Comparison of ENCODE assay signal across 9 mouse cellular contexts in the genomic region with DNA sequence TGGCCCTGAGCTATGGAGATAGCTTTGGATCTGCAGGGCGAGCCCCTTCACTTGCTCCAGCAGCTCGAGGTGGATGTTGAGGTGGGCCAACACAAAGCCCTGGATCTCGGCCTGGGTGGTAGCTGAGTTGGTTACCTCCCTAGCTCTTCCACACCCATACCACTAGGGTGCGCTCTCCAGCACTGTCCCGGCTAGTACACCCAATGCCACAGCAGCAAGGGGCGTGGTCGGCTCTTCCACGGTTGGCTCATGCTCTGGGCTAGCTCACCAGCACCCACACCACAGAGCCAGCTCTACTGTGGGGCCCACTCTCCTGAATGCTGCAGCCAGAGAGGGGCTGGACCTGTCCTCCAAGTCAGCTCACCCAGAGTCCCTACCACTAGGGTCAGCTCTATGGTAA. TPM values are rescaled to one million over a fixed set of nuclear protein-coding genes. Genes with fewer than 3 reads are reported as not detected.
A peak's percentile ranks its signal among the peaks of the same experiment; 100 is the strongest.
DNase-seq lines count a peak whose midpoint lies in the region; ATAC-seq lines count a peak whose summit lies in the region.
"Had no signal": no experiment of that assay in that cellular context is flagged by ENCODE, and none has a peak within 500 bp of the region (broad histone marks: within the 10 kb centered on the region; RNA-seq: fewer than 3 reads in every experiment).

No protein-coding gene starts in this region.

- no peaks in the 10 kb centered on the region for H3K4me1 ChIP-seq in heart, embryonic 11.5 days (ENCODE audit: control insufficient read depth, insufficient read depth, low read length)
- H3K4me1 ChIP-seq: limb, embryonic 13.5 days had no signal

- WGBS in heart, embryonic 11.5 days (ENCODE audit: insufficient replicate concordance) = 12% methylated on average over 8 of the region's 8 CpGs

- H3K9ac ChIP-seq in heart, embryonic 11.5 days (ENCODE audit: low read depth, low read length) = no peak overlapping the region
- H3K9ac ChIP-seq: limb, embryonic 13.5 days had no signal

- H3K27me3 ChIP-seq in heart, embryonic 11.5 days (ENCODE audit: control insufficient read depth, insufficient read depth, low read length) = peaks cover 4% of the 10 kb centered on the region; the same call in 1 of the 2 replicates

- no peak for ATAC-seq in heart, embryonic 11.5 days (replicated peaks; ENCODE audit: insufficient number of reproducible peaks, low FRiP score, low TSS enrichment)

- peak; percentile 35 to 40 for DNase-seq in heart, adult 18-20 months
- peak; percentile 5 to 13 for DNase-seq in CD8-positive naive resting alpha-beta T cell, adult 2 months (ENCODE audit: low read depth in 2 of 2, low spot score in 2 of 2)
- DNase-seq in brain, adult 2 months (ENCODE audit: low read depth, low spot score) = peak; percentile 7
- peak; percentile 24 to 47 for DNase-seq in heart, postnatal 10 days
- peak; percentile 46 to 60 for DNase-seq in lung, adult 18-20 months
- peak; percentile 21 for DNase-seq in spleen, adult 12 weeks (ENCODE audit: low spot score)
- no peak for DNase-seq in left cerebral cortex, postnatal 14 days (ENCODE audit: low spot score in 2 of 2)

- no peak overlapping the region for H3K27ac ChIP-seq in heart, embryonic 11.5 days (ENCODE audit: low read depth, low read length)
- H3K27ac ChIP-seq: limb, embryonic 13.5 days had no signal

- intact Hi-C loops in heart, postnatal 10 days (cut with DNase I) = no loop called here
- intact Hi-C loops in left cerebral cortex, postnatal 14 days (cut with DNase I) = no loop called here

- no peak overlapping the region for H3K4me3 ChIP-seq in heart, embryonic 11.5 days (ENCODE audit: low read depth, low read length)
- H3K4me3 ChIP-seq: limb, embryonic 13.5 days had no signal

- H3K4me2 ChIP-seq in heart, embryonic 11.5 days = no peak overlapping the region
- H3K4me2 ChIP-seq: limb, embryonic 13.5 days had no signal

- H3K36me3 ChIP-seq in heart, embryonic 11.5 days (ENCODE audit: control insufficient read depth, insufficient read depth, low read length) = no peaks in the 10 kb centered on the region
- H3K36me3 ChIP-seq: limb, embryonic 13.5 days had no signal

- H3K9me3 ChIP-seq in heart, embryonic 11.5 days (replicated peaks; ENCODE audit: control insufficient read depth, low read length) = no peaks in the 10 kb centered on the region
- H3K9me3 ChIP-seq: limb, embryonic 13.5 days had no signal

RNA-seq across cellular contexts. Expression of gene Wnt8b, which starts 6.0 kb away (rescaled TPM):
- not detected for total RNA-seq in heart, adult 18-20 months (2021)
- not detected in 2 replicates for polyA plus RNA-seq in heart, embryonic 11.5 days (2014; fragmentation: Nextera tagmentation; extraction: Ambion mirVana)
- total RNA-seq in heart, postnatal 10 days (2021) = not detected
- not detected for total RNA-seq in left cerebral cortex, postnatal 14 days (2021)

RNA-seq across cellular contexts. Expression of gene Sec31b, which starts 58.4 kb away (rescaled TPM):
- total RNA-seq in heart, adult 18-20 months (2021) = 10 to 100 TPM in 1 of 2 experiments, 1 to 10 TPM in 1; 9.4 to 10.2 TPM
- 1.1 and 1.2 TPM in 2 replicates for polyA plus RNA-seq in heart, embryonic 11.5 days (2014; fragmentation: Nextera tagmentation; extraction: Ambion mirVana)
- 1 to 10 TPM; 4.5 to 4.7 TPM for total RNA-seq in heart, postnatal 10 days (2021)
- under 1 TPM; 0.30 to 0.33 TPM for total RNA-seq in left cerebral cortex, postnatal 14 days (2021)

Comparison
In these comparisons a context has a peak if more than half of its experiments do, and no peak if none do; other contexts are left out.
1. DNase-seq: peak in heart, adult 18-20 months (2 of 2), CD8-positive naive resting alpha-beta T cell, adult 2 months (2 of 2), brain, adult 2 months (single experiment), heart, postnatal 10 days (2 of 2), lung, adult 18-20 months (2 of 2) and spleen, adult 12 weeks (single experiment); none in left cerebral cortex, postnatal 14 days (0 of 2).
2. RNA of gene Sec31b, which starts 58.4 kb away (total RNA-seq): 9.4 to 10.2 TPM in heart, adult 18-20 months and 4.5 to 4.7 TPM in heart, postnatal 10 days; 0.30 to 0.33 TPM in left cerebral cortex, postnatal 14 days; every median in the first group is over 4 times any median in the second.